Mouse (Mus musculus) yolk sac, embryonic 10.5 days (tissue): ENCODE results near the gene Rapgef2.
"Not testable (repeated sequence)": the region's sequence is repeated elsewhere in the genome, so short reads cannot be mapped to it uniquely, and the experiment has no call there.

Source experiments
- DNase-seq: peaks from one replicate; pipeline ENCODE4 v3.0.0-alpha.2; 2017; ENCODE audit warnings: low spot score

Gene Rapgef2

GRCm38 (mm10) chr3:79089091-79089490, 197.2 kb downstream of the Rapgef2 start:
- DNase-seq: no peak

- DNase-seq: no peak
Measured at GRCm38 (mm10) chr3:79088461-79088860, 197.9 kb downstream of the Rapgef2 start.

GRCm38 (mm10) chr3:79086282-79086681, 200.0 kb downstream of the Rapgef2 start:
- no peak for DNase-seq

DNA sequence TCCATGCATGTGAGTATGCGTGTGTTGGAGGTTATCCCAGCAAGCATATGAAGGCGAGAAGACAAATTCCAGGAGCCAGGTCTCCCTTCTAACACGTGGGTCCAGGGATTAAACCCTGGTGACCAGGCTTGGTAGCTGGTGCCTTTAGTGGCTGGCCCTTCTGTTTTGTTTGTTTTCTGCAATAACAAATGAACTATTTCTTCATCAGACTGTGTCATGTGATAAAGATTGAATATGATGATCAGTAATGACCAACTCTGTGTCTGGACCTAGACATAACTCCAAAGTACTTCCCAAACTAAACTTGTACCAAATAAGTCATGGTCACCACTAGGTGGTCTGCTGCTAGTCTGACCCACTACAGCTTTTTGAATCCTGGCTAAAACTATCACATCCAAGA, 202.4 kb downstream of the Rapgef2 start:
- no peak for DNase-seq

DNA sequence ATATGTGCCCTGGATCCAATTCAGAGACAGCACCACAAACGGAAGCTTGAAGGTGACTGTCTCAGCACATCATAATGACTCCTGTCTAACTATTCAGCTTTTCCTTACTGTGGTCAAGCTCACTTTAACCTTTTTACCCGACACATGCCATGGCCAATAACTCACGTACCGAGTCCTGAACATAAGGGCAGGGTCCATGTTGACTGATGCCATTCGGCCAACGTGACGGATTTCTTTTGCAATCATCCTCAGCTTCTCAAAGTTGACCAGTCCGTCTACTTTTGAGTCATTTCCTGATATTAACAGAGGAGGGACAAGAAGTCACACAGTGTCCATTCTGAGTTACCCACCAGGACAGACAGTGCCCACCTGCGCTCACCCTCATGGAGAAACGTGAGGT, 203.3 kb downstream of the Rapgef2 start:
- DNase-seq: no peak

GRCm38 (mm10) chr3:79079076-79079475, 207.2 kb downstream of the Rapgef2 start:
- DNase-seq: no peak

- DNase-seq: no peak
Measured at GRCm38 (mm10) chr3:79074970-79075369, 211.3 kb downstream of the Rapgef2 start.

DNA sequence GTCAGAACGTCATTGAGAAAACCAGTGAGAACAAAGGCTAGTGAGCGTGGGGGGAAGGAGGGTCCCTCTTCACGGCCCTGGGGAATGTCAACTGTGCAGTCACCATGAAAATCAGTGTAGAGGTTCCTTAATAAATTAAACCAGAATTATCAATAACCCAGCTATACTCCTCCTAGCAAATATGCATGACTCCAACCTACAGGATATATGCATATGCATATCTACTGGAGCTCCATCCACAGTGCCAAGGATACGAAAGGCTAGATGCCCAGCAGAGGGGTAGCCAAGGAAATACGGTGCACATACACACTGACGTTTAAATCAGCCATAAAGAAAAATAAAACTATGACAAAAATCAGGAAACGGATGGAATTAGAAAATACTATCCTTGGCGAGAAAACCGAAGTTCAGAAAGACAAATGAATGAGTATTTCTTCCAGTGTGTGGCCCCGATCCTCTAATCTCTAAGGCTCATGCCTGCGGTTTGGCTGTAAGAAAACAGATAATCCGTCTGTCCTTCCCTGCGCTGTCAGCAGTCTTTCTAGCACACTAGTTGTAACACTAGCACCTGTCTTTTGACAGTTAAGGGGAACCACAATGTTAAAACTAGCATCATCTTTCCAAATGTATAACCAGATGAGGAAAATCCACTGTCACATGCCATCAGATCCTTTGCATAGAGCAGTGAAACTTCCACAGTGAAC, 212.6 kb downstream of the Rapgef2 start:
- no peak for DNase-seq

- DNase-seq: no peak
Measured at GRCm38 (mm10) chr3:79071561-79071960, 214.8 kb downstream of the Rapgef2 start.

DNA sequence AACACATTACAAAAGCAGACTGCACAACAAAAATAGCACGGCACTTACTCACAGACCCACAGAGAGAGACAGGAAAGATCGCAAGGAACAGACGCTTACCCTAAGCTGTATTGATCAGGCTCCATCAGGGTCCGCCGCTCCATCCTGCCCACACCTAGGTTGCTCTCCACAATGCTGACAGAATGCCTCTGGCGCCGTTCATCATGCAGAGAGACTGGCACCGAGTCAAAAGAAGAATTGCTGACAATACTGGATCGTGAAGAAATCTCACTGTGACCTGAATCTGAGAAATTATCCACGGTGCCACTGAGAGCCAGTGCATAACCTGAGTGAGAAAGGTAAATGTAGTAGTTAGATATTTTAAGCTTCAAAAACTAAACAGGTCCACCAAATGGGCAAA, 216.4 kb downstream of the Rapgef2 start:
- DNase-seq: no peak

GRCm38 (mm10) chr3:79068976-79069375, 217.3 kb downstream of the Rapgef2 start:
- no peak for DNase-seq

DNA sequence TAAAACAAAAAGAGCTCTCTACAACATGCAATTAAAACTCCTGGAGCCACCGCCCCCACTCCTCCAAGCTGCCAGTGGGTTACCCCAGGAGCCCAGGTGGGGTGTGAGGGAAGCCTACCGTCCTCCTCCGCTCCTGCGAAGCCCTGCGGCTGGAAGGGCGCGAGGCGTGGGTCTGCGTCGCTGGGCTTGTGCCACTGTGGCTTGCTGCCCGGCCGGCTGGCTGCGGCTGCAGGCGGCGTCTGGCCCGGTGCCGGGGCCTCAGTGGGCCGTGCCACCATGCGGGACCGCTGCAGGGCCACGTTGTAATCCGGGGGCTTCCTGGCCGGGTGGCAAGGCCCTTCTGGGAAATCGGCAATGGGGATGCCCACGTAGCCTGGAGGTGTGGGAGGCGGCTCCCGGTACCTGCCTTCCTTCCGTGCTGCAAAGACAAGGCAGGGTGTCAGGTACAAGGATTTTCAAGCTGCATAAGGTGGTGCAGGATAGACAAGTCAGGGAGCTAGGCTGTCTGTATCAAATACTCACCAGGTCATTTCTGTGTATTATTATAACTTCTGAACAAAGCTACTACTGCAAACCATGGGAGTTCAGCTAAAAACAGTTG, 219.8 kb downstream of the Rapgef2 start:
- no peak for DNase-seq

GRCm38 (mm10) chr3:79064096-79064495, 222.2 kb downstream of the Rapgef2 start:
- no peak for DNase-seq

- no peak for DNase-seq
Measured at GRCm38 (mm10) chr3:79061426-79061825, 224.9 kb downstream of the Rapgef2 start.

GRCm38 (mm10) chr3:79058491-79058890, 227.8 kb downstream of the Rapgef2 start:
- DNase-seq: not testable (repeated sequence)

GRCm38 (mm10) chr3:79045251-79045650, 241.1 kb downstream of the Rapgef2 start:
- DNase-seq: no peak

DNA sequence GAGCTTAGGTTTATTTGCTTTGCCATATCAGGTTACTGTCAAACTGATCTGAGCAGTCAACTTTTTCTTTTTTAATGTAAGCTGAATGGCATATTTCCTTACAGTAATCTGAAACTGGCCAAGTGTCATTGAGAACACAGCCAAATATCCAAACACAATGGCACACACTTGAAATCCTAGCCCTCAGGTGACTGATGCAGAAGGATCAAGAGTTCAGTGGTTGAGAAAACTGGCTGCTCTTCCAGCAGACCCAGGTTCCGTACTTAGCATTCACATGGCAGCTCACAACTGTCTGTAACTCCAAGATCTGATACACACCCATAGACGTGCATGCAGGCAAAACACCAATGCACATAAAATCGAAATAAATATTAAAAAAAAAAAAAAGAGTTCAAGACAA, 243.3 kb downstream of the Rapgef2 start:
- no peak for DNase-seq

- no peak for DNase-seq
Measured at GRCm38 (mm10) chr3:79039666-79040450, 246.5 kb downstream of the Rapgef2 start.

DNA sequence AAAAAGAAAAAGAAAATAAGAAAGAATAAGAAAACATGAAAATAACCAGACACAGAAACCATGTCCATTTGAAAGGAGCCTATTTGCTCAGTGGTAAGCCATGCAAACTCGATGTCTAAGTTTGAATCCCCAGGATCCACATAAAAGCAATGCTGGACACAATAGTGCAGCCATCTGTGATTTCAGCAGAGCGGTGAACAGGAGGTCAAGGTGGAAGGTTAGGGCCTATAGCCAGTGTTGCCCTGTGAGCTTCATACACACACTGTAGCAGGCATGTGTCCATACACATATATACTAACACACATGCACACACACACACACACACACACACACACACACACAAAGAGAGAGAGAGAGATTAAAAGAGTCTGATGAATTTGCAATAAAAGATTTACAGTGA, 247.3 kb downstream of the Rapgef2 start:
- DNase-seq: no peak

GRCm38 (mm10) chr3:79034457-79034856, 251.9 kb downstream of the Rapgef2 start:
- no peak for DNase-seq

DNA sequence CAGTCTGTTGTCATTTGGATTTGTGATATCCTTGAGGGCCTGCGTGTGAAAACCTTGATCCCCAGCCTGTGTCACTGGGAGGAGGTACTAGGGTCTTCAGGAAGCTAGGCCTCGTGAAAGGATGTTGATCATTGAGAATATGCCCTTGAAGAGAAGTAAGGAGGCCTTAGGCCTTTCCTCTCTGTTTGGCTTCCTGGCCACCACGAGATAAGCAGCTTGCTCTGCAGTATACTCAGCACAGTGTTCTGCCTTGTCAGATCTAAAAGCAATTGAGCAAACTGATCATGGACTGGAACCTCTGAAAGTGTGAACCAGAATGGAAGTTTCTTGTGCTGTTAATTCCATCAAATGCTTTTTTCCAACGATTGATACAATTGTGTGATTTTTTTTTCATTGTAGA, 255.5 kb downstream of the Rapgef2 start:
- no peak for DNase-seq

GRCm38 (mm10) chr3:79028153-79028878, 258.0 kb downstream of the Rapgef2 start:
- DNase-seq: no peak
